Mouse (Mus musculus): ENCODE data around the gene Apbb1ip. TPM values are rescaled to one million over a fixed set of nuclear protein-coding genes. Genes with fewer than 3 reads are reported as not detected.

Apbb1ip gene
- polyA plus RNA-seq, 1 experiment = 45.2 TPM

DNA sequence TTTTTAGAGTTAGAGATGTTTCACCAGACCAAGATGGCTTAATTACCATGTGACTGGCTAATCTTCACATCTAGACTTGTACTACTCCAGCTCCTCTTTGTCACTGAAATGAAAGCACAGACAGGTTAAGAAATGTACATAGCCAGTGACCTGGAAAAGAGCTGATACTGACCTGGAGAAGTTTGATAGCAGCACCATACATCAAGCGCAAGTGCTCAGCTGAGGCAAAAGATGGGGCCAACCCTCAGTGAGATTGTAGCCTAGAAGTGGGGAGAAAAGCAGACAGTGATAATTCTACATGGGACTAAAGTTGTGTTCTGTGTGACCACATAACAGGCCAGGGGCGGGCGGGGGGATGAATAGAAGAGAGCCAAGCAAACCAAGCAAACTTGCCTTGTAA, 3.9 kb downstream of the Apbb1ip start:
- no peak overlapping the region; the same call in 1 of the 2 replicates for H3K27ac ChIP-seq (ENCODE audit: control insufficient read depth, insufficient read depth, low read length)
- TF ChIP-seq POLR2A (IDR thresholded peaks at IDR 0.05; ENCODE audit: control insufficient read depth, extremely low read depth, insufficient read depth, low read length, poor library complexity) = no peak
- no peak overlapping the region for H3K4me3 ChIP-seq (ENCODE audit: control insufficient read depth, insufficient read depth, low read length)
- no peaks in the 10 kb centered on the region for H3K36me3 ChIP-seq (ENCODE audit: control insufficient read depth, insufficient read depth, low read length)
- H3K27me3 ChIP-seq (ENCODE audit: control insufficient read depth, insufficient read depth, low read length) = no peaks in the 10 kb centered on the region
- DNase-seq = no peak
- WGBS = 95% methylated on average over 3 of the region's 3 CpGs
- peaks cover 15% of the 10 kb centered on the region for H3K4me1 ChIP-seq (replicated peaks; ENCODE audit: control insufficient read depth, insufficient read depth, low read length)

DNA sequence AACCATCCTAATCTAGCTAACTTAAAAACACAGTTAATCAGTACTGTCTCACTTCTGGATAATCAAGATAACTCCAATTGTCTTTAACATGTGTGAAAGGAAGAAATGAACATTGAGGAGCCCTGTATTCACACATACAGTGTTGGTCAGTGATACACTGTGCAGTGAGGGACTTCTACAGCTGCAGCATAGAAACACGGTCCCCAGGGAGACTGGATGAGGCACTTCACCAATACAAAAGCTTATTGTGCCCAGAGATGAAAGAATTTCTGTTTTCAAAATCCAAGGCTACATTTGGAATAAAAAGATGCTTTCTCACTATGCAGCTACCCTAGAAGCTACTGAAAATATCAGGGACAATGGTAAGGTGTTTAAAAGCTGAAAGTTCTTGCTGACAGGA, 7.0 kb downstream of the Apbb1ip start:
- Histone ChIP-seq H3K27ac (ENCODE audit: control insufficient read depth, insufficient read depth, low read length) (no peak overlapping the region), H3K4me3 (ENCODE audit: control insufficient read depth, insufficient read depth, low read length) (no peak overlapping the region), H3K36me3 (ENCODE audit: control insufficient read depth, insufficient read depth, low read length) (no peaks in the 10 kb centered on the region), H3K4me1 (replicated peaks; ENCODE audit: control insufficient read depth, insufficient read depth, low read length) (peaks cover 14% of the 10 kb centered on the region), H3K27me3 (ENCODE audit: control insufficient read depth, insufficient read depth, low read length) (no peaks in the 10 kb centered on the region)
- TF ChIP-seq CTCF (IDR thresholded peaks at IDR 0.05; ENCODE audit: borderline replicate concordance, control insufficient read depth, extremely low read depth, insufficient read depth, low read length, poor library complexity) = no peak
- TF ChIP-seq POLR2A (IDR thresholded peaks at IDR 0.05; ENCODE audit: control insufficient read depth, extremely low read depth, insufficient read depth, low read length, poor library complexity) = no peak
- 96% methylated on average over 1 of the region's 1 CpGs for WGBS
- DNase-seq = no peak

DNA sequence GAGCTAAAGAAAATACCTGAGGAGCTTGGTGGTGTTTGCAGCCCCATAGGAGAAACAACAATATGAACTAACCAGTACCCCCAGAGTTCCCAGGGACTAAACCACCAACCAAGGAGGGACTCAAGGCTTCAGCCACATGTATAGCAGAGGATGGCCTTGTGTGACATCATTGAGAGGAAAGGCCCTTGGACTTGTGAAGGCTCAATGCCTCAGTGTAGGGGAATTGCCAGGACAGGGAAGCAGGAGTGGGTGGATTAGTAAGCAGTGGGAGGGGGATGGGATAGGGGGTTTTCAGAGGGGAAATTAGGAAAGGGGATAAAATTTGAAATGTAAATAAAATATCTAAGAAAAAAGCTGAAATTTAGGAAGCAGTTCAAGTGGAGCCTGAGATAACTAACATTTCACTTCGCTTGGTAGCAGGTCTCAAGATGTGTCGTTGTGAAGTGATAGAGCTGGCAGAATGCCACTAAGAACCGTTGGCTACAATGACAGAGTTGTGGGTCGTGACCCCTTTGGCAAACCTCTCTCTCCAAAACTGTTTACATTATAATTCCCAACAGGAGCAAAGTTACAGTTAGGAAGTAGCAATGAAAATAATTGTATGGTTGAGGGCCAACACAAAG, 7.6 kb downstream of the Apbb1ip start:
- no peak for TF ChIP-seq POLR2A (IDR thresholded peaks at IDR 0.05; ENCODE audit: control insufficient read depth, extremely low read depth, insufficient read depth, low read length, poor library complexity)
- no peak for TF ChIP-seq CTCF (IDR thresholded peaks at IDR 0.05; ENCODE audit: borderline replicate concordance, control insufficient read depth, extremely low read depth, insufficient read depth, low read length, poor library complexity)
- no peak for DNase-seq
- H3K36me3 ChIP-seq (ENCODE audit: control insufficient read depth, insufficient read depth, low read length) = no peaks in the 10 kb centered on the region
- H3K4me1 ChIP-seq (replicated peaks; ENCODE audit: control insufficient read depth, insufficient read depth, low read length) = peaks cover 14% of the 10 kb centered on the region
- 75% methylated on average over 4 of the region's 4 CpGs for WGBS
- H3K4me3 ChIP-seq (ENCODE audit: control insufficient read depth, insufficient read depth, low read length) = no peak overlapping the region
- no peaks in the 10 kb centered on the region for H3K27me3 ChIP-seq (ENCODE audit: control insufficient read depth, insufficient read depth, low read length)
- H3K27ac ChIP-seq (ENCODE audit: control insufficient read depth, insufficient read depth, low read length) = 0 out of 2 replicates have a peak overlapping the region, but pooled peaks have one; percentile 40

DNA sequence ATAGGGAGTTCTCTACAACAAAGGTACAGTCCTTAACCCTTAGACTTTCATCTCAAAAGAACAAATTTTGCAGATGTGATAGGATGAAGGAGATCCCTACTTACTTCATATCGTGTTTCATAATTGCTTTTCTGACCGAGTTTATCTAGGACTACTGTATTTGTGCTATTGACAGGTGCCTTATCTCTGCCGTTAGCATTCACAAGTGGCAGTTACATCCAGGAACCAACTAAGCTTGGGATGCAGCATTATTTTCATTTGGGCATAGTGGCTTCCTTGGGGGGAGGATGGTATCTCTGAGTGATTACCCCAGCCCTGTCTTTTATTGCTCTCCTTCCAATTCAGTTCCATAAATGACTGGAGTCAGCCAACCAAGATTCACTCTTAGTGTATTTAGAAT, 8.2 kb downstream of the Apbb1ip start:
- Histone ChIP-seq H3K4me3 (ENCODE audit: control insufficient read depth, insufficient read depth, low read length) (no peak overlapping the region), H3K4me1 (replicated peaks; ENCODE audit: control insufficient read depth, insufficient read depth, low read length) (peaks cover 12% of the 10 kb centered on the region), H3K36me3 (ENCODE audit: control insufficient read depth, insufficient read depth, low read length) (no peaks in the 10 kb centered on the region), H3K27me3 (ENCODE audit: control insufficient read depth, insufficient read depth, low read length) (no peaks in the 10 kb centered on the region), H3K27ac (ENCODE audit: control insufficient read depth, insufficient read depth, low read length) (no peak overlapping the region)
- no peak for DNase-seq
- TF ChIP-seq CTCF (IDR thresholded peaks at IDR 0.05; ENCODE audit: borderline replicate concordance, control insufficient read depth, extremely low read depth, insufficient read depth, low read length, poor library complexity) = no peak
- TF ChIP-seq POLR2A (IDR thresholded peaks at IDR 0.05; ENCODE audit: control insufficient read depth, extremely low read depth, insufficient read depth, low read length, poor library complexity) = no peak
- 80% methylated on average over 3 of the region's 3 CpGs for WGBS

DNA sequence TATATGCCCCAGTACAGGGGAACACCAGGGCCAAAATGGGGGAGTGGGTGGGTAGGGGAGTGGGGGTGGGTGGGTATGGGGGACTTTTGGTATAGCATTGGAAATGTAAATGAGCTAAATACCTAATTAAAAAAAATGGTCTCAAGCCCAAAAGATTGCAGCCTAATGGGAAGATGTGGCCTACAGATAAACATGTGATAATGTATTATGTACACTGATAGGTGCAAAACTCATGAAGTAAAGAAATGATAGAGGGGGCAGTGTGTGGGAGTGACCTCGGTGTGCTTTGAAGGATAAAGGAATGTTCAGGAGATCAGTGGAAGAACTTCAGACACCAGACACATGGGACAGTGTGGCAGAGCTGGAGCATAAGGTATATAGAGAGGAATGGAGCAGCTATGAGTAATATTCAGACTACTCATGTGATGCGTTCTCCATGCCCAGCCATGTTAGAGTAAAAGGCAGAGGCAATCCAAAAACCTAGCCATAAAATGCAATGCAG, 9.3 kb downstream of the Apbb1ip start:
- Histone ChIP-seq H3K27me3 (ENCODE audit: control insufficient read depth, insufficient read depth, low read length) (no peaks in the 10 kb centered on the region), H3K4me1 (replicated peaks; ENCODE audit: control insufficient read depth, insufficient read depth, low read length) (peaks cover 14% of the 10 kb centered on the region), H3K36me3 (ENCODE audit: control insufficient read depth, insufficient read depth, low read length) (no peaks in the 10 kb centered on the region; the same call in 1 of the 2 replicates), H3K27ac (ENCODE audit: control insufficient read depth, insufficient read depth, low read length) (peak overlapping the region; percentile 37), H3K4me3 (ENCODE audit: control insufficient read depth, insufficient read depth, low read length) (no peak overlapping the region)
- TF ChIP-seq CTCF (IDR thresholded peaks at IDR 0.05; ENCODE audit: borderline replicate concordance, control insufficient read depth, extremely low read depth, insufficient read depth, low read length, poor library complexity) (no peak), POLR2A (IDR thresholded peaks at IDR 0.05; ENCODE audit: control insufficient read depth, extremely low read depth, insufficient read depth, low read length, poor library complexity) (no peak)
- 89% methylated on average over 2 of the region's 2 CpGs for WGBS
- DNase-seq = no peak

DNA sequence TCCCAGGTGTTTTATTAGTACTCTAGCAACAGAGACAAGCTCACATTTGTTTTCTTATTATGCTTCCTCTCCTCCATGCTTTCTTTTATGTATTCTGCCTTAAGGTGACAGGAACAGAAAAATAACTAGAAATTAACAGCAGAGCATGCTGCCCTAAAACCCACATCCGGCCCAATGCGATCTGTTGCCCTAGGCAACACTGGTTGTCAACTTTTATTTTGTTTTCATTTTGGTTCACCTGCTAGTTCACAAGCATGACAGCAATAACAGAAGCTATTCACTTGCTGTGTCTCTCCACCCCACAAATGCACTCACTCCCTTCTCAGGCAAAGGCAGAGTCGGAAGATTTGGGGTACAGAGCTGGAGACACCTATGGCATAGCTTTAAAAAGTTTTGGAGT, 10.3 kb downstream of the Apbb1ip start:
- DNase-seq = peak; percentile 85
- 5% methylated on average over 3 of the region's 3 CpGs for WGBS
- peak overlapping the region; percentile 100 for H3K27ac ChIP-seq (ENCODE audit: control insufficient read depth, insufficient read depth, low read length)
- H3K4me3 ChIP-seq (ENCODE audit: control insufficient read depth, insufficient read depth, low read length) = no peak overlapping the region
- no peaks in the 10 kb centered on the region; the same call in 1 of the 2 replicates for H3K36me3 ChIP-seq (ENCODE audit: control insufficient read depth, insufficient read depth, low read length)
- no peaks in the 10 kb centered on the region for H3K27me3 ChIP-seq (ENCODE audit: control insufficient read depth, insufficient read depth, low read length)
- TF ChIP-seq CTCF (IDR thresholded peaks at IDR 0.05; ENCODE audit: borderline replicate concordance, control insufficient read depth, extremely low read depth, insufficient read depth, low read length, poor library complexity) (no peak), POLR2A (IDR thresholded peaks at IDR 0.05; ENCODE audit: control insufficient read depth, extremely low read depth, insufficient read depth, low read length, poor library complexity) (no peak)
- H3K4me1 ChIP-seq (replicated peaks; ENCODE audit: control insufficient read depth, insufficient read depth, low read length) = peaks cover 15% of the 10 kb centered on the region
